Mouse (Mus musculus) effector memory CD4-positive, alpha-beta T cell, adult 5 months (primary cell): ENCODE data around the gene Wfikkn1. TPM values are rescaled to one million over a fixed set of nuclear protein-coding genes. Genes with fewer than 3 reads are reported as not detected.

Experiments used
- polyA plus RNA-seq: library from polyadenylated mRNA; unstranded; fragments of 100-300 nt; shearing (Covaris generic); gene quantifications from one replicate; pipeline ENCODE4 v1.2.1, GENCODE M21; 2017

Wfikkn1 gene
- 0.21 TPM for polyA plus RNA-seq

GRCm38 (mm10) chr17:25880196-25880910 is at the start of gene Wfikkn1:
Gene Wfikkn1 (minus strand): TSS chr17:25880858.

GRCm38 (mm10) chr17:25919144-25919785 is 38.6 kb upstream of the Wfikkn1 start, which contains the start of gene Rab40c:
Gene Rab40c (minus strand): TSS chr17:25919727.

GRCm38 (mm10) chr17:25874721-25875170 is 5.9 kb downstream of the Wfikkn1 start, which contains the start of gene Mettl26:
Gene Mettl26 (plus strand): TSS chr17:25875074.

GRCm38 (mm10) chr17:25868601-25869191 is 12.0 kb downstream of the Wfikkn1 start, which contains the start of gene Mcrip2:
Gene Mcrip2 (minus strand): TSS chr17:25868764.

GRCm38 (mm10) chr17:25860832-25861703 is 19.6 kb downstream of the Wfikkn1 start, which contains the start of gene Wdr90:
Gene Wdr90 (minus strand): TSS chr17:25861501.

GRCm38 (mm10) chr17:25844396-25844901 is 36.2 kb downstream of the Wfikkn1 start, which contains the start of gene Rhot2:
Gene Rhot2 (minus strand): TSS chr17:25844851.

GRCm38 (mm10) chr17:25841117-25841880 is 39.4 kb downstream of the Wfikkn1 start, which contains the start of gene Gm20683:
Gene Gm20683 (minus strand): TSS chr17:25841763.

GRCm38 (mm10) chr17:25837076-25837410 is 43.6 kb downstream of the Wfikkn1 start, which contains the start of gene Rhbdl1:
Gene Rhbdl1 (minus strand): TSS chr17:25837295.

GRCm38 (mm10) chr17:25833291-25833663 is 47.4 kb downstream of the Wfikkn1 start, which contains the start of gene Stub1:
Gene Stub1 (minus strand): TSS chr17:25833404.

GRCm38 (mm10) chr17:25828712-25829557 is 51.7 kb downstream of the Wfikkn1 start, which contains the start of gene Jmjd8:
Gene Jmjd8 (plus strand): TSS chr17:25828867.

Other genes starting within 250 kb of the Wfikkn1 start
- not detected for gene Gng13, start 163.7 kb downstream of the Wfikkn1 start, polyA plus RNA-seq
- 4.7 TPM for gene Chtf18, start 153.4 kb downstream of the Wfikkn1 start, polyA plus RNA-seq
- gene Rpusd1, start 153.2 kb downstream of the Wfikkn1 start, polyA plus RNA-seq, result 4.0 TPM
- gene Mslnl, start 144.8 kb downstream of the Wfikkn1 start, polyA plus RNA-seq, result not detected
- not detected for gene Msln, start 126.5 kb downstream of the Wfikkn1 start, polyA plus RNA-seq
- 15.6 TPM for gene Narfl, start 107.1 kb downstream of the Wfikkn1 start, polyA plus RNA-seq
- gene Haghl, start 95.2 kb downstream of the Wfikkn1 start, polyA plus RNA-seq, result 23.1 TPM
- 0.29 TPM for gene Ccdc78, start 94.3 kb downstream of the Wfikkn1 start, polyA plus RNA-seq
- gene Fam173a, start 88.0 kb downstream of the Wfikkn1 start, polyA plus RNA-seq, result 125 TPM
- gene AC134908.4, start 85.2 kb downstream of the Wfikkn1 start, polyA plus RNA-seq, result not detected
- gene Metrn, start 83.7 kb downstream of the Wfikkn1 start, polyA plus RNA-seq, result 28.1 TPM
- not detected for gene Fbxl16, start 71.8 kb downstream of the Wfikkn1 start, polyA plus RNA-seq
- 19.3 TPM for gene Wdr24, start 57.2 kb downstream of the Wfikkn1 start, polyA plus RNA-seq
- gene Jmjd8, start 52.0 kb downstream of the Wfikkn1 start, polyA plus RNA-seq, result 18.3 TPM
- 126 TPM for gene Stub1, start 47.5 kb downstream of the Wfikkn1 start, polyA plus RNA-seq
- gene Rhbdl1, start 43.6 kb downstream of the Wfikkn1 start, polyA plus RNA-seq, result not detected
- 1.9 TPM for gene Gm20683, start 39.1 kb downstream of the Wfikkn1 start, polyA plus RNA-seq
- gene Rhot2, start 36.0 kb downstream of the Wfikkn1 start, polyA plus RNA-seq, result 27.1 TPM
- gene Wdr90, start 19.4 kb downstream of the Wfikkn1 start, polyA plus RNA-seq, result 20.9 TPM
- 18.5 TPM for gene Mcrip2, start 12.1 kb downstream of the Wfikkn1 start, polyA plus RNA-seq
- 41.5 TPM for gene Mettl26, start 5.8 kb downstream of the Wfikkn1 start, polyA plus RNA-seq
- gene Rab40c, start 38.9 kb upstream of the Wfikkn1 start, polyA plus RNA-seq, result 17.2 TPM
- 39.1 TPM for gene Pigq, start 64.1 kb upstream of the Wfikkn1 start, polyA plus RNA-seq
- not detected for gene Nhlrc4, start 64.1 kb upstream of the Wfikkn1 start, polyA plus RNA-seq
- not detected for gene A930017K11Rik, start 71.7 kb upstream of the Wfikkn1 start, polyA plus RNA-seq
- gene Capn15, start 104.9 kb upstream of the Wfikkn1 start, polyA plus RNA-seq, result 21.9 TPM
- gene Rab11fip3, start 188.7 kb upstream of the Wfikkn1 start, polyA plus RNA-seq, result 20.2 TPM
- 20.8 TPM for gene Decr2, start 209.5 kb upstream of the Wfikkn1 start, polyA plus RNA-seq
- gene Nme4, start 214.7 kb upstream of the Wfikkn1 start, polyA plus RNA-seq, result 16.4 TPM
- gene Tmem8, start 232.4 kb upstream of the Wfikkn1 start, polyA plus RNA-seq, result 35.2 TPM
- gene Mrpl28, start 242.6 kb upstream of the Wfikkn1 start, polyA plus RNA-seq, result 42.2 TPM